Mouse (Mus musculus) CD8-positive naive resting alpha-beta T cell, adult 2 months (primary cell): ENCODE results near the gene Plekha6.

ENCODE experiments used
- DNase-seq, 2 experiments: peaks; one replicate each; pipeline ENCODE4 v3.0.0; 2022; ENCODE audit warnings: low read depth in 2 of 2, low spot score in 2 of 2

Gene Plekha6

DNA sequence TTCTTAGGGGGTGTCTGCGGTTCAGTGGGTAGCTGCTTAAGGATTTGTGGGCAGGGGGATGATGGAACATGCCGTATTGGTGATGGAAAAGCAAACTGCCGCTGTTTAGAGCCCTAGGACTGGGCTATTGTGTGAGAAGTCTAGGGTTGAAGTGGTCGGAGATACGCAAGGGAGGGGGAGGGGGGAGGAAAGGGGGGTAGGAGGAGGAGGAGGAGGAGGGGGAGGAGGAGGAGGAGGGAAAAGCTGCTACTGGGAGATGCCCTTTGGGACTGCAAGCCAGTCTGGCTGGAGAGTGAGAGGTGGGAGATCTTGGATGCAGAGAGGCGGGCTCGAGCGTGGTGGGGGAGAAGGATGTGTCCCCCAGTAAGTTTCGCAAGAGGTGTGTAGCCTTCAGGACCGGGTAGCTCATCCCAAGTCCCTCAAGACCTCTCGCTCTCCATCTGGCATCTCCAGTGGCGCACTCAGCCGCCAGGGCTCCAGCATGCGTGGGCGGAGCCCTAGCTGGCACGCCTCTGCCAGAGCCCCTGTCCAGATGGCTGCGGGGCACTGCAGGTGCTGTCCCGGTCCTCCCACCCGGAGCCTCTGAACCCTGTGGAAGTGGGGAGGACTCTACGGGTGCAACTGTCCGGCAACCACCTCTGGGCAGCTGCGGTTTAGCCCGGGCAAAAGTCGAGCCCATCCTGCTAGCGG is 18.2 kb downstream of the Plekha6 start:
- DNase-seq, result no peak

DNA sequence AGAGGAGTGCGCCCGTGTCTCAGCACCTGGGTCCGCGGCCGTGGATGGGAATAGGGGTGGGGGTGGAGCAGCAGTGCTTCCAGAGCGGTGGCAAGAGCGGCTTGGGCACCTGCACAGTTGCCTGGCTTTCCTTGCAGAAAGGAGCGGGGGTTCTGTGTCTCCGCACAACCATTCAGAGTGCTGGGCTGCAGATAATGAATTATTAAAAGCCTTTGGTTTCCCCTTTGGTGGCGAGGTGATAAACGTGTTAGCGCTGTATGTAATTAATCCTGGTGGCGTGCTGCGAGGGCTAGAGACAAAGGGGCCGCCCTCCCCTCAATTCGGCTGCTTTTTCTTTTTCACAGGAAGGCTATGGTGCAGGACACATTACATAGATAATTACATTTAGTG is 18.7 kb downstream of the Plekha6 start:
- DNase-seq, result no peak

DNA sequence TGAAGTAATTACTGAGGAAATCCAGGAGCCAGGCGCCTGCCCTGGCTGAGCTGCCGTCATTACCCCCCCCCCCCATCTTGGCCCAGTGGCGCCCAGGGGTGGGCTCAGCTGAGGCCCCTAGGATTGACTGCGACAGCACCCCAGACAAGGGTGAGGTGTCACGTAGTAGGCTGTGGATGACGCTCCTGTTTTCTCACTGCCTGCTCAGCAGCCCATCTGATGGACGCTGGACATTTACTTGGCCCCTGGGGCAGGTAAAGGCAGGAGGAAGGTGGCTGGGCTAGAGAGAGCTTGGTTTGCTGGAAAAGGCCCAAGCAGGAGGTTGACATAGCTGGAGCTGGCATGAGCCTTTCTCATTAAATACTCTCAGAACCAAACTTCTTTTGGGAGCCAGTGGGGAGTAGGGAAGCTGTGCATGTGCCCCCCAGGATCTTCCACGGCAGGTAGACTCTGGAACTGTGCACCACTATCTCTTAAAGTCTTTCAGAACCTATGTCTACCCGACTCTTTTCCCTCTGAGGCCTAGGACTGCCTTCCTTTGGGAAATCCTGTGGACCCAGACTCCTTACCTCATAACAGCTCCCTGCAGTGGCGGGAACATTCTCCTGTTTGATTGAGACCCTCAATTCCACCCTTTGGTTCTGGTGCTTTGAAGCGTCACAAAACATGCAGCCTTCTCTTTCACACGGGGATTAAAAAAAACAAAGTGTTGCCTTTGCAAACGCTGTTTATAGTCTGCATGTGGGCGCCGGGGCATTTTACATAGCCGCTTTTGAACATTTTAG is 19.3 kb downstream of the Plekha6 start:
- DNase-seq, result no peak

DNA sequence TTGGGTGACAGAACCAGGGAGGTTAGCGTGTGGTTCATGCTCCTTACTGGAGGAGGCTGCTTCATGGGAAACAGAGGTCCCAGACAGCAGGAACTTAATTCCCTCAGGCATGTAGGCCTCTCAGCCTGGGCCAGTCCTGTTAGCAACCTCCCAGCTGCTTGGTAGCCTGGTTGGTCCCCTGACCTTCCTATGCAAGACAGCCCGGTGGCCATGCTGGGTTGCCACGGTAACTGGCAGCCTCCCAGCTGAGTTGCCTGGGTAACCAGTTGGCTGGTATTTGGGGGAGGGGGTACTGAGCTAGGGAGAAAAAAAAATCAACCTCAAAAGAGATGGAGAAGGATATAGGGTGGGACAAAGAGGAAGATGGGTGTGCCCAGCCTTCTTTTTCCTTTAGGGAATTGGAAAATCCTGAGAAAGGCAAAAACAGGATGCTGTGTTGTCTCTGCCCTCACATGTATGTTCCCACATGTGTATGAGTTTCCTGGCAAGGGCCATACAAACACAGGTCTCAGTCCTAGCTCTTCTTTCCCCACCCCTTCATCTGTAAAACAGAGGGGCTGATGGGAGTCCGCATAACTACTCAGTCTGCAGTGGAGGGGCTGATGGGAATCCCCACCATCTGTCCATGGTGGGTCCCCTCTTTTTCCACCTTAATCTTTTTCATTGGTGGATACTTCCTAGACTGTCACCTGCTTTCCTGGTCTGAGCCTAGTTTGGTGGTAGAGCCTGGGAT is 24.1 kb downstream of the Plekha6 start:
- DNase-seq, result no peak

DNA sequence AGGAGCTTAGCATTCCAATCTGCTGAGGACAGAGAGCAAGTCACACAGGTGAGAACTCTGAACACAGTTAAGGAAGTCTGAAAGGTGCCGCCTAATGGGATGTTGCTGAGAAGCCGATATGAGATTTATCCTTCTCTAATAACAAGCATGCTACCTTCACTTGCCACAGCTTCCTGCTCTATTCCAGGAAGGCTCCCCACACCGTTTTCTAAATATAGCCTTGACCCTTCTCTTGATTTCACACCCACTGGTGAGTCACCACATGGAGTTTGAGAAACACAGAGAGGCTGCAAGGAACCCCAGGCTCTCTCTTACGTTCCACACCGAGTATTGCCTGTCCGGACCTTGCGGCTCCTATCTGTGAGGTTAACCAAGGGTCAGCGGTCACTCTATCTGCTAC is 24.7 kb downstream of the Plekha6 start:
- no peak for DNase-seq

DNA sequence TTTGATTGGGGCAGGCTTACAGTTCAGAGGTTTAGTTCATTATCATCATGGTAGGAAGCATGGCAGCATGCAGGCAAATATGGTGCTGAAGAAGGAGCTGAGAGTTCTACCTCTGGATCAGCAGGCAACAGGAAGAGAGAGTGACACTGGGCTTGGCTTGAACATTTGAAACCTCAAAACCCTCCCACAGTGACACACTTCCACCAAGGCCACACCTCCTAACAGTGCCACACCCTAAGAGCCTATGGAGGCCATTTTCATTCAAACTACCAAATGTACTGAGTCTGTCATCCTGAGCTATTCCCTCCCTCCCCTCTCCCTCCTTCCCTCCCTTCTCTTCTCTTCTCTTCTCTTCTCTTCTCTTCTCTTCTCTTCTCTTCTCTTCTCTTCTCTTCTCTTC is 25.5 kb downstream of the Plekha6 start:
- no peak for DNase-seq

DNA sequence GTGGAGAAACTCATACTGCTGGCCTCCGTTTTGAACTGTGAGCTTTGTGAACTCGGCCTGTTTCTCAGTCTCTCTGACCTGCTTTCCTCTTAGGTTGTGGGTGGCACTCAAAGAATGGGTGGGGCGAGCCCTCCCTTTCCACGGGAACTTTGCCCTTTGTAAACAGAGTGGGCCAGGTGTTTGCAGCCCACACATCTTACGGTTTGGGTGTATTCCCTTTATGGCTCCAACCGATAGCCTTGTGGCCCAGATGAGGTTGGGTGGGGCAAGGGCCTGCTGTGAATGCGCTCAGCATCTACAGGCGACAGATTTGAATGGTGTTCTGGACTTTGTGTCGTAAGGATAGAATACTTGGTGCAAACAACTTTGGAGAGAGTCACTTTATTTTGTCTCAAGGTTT is 26.5 kb downstream of the Plekha6 start:
- no peak for DNase-seq

DNA sequence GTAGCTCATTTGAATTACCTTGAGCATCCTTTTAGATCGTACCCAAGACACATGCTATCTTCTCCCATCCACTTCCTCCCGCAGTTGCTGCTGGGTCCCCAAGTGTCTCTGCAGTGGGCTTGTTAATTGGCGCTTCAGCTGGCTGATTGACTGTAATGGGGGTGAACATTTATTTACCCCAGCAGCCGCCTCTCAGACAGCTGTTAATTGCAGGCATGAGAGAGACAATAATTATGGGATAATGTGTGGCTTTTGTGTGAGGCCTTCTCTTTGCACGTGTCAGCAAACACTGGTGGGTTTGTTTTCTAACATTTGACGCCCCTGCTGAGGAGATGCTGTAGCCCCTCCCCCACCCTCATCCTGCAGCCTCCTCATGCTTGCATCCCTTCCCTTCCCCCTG is 32.2 kb downstream of the Plekha6 start:
- no peak for DNase-seq

DNA sequence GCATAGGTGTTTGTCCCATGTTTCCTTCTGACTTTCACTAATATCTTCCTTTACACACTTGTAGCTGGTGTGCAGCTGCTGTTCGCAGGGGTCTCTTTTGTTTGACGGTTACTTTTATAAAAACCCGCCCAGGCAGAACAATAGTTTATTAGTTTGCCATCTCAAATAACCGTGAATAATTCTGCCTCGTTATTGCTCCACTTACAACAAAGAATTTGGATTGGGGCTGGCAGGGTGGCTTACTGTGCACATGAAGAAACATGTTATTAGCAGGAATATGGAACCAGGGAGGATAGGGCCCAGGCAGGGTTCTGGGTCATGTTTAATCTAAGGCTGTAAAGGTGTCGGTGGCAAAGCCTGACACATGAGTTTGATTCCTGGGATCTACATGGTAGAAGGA is 33.3 kb downstream of the Plekha6 start:
- no peak for DNase-seq

DNA sequence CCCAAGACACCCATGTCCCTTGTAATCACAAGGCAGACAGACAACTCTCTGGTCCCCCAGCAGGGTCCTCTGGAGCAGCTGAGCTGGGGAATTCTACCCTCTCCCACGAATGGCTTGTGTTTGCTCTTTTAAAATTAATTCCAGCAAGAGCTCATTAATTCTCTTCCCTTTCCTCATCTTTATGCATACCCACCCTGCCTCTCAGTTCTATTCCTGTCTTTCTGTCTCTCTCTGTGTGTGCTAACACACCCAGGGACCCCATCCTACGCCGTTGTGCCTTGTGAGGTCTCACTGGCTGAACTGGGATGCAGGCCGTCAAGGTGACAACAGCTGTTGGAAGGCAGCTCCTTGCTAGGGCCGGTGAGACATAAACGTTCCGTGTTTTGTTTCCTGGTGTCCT is 35.7 kb downstream of the Plekha6 start:
- DNase-seq, result no peak

DNA sequence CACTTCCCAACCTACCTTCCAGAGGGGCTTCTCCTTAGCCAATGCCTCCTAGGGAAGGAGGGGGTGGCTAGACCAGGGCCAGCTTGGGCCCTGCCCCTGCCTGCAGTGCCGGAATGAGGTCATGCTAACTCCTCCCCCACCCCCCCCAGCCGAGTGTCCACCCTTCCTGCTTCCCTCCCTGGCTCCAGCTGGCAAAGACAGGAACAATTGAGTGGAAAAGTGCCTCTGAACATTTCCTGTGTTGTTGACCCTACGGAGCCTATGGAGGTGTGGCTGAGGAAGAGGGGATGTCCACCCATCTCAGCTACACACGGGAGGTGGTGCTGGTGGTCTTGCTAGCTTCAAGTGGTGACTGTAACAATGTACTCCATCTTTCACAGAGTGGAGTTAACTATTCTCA is 37.5 kb downstream of the Plekha6 start:
- no peak for DNase-seq

DNA sequence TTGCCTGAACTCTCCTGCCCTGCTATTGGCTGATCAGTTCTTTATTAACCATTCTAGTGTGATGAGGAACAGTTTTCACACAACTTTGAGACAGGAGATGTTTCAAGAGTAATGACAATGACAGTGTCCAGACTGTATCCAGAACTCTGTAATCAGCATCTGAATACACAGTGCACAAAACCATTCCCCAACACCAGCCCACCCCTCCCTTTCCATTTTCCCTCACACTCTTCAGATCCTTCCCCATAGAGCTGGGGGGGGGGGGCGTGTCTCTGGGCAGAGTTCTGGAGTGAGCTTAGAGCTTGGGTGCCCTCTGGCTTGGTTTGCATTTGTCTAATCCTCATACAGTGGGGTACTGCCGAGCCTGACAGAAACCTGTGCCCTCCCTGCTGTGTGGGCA is 39.7 kb downstream of the Plekha6 start:
- no peak for DNase-seq

DNA sequence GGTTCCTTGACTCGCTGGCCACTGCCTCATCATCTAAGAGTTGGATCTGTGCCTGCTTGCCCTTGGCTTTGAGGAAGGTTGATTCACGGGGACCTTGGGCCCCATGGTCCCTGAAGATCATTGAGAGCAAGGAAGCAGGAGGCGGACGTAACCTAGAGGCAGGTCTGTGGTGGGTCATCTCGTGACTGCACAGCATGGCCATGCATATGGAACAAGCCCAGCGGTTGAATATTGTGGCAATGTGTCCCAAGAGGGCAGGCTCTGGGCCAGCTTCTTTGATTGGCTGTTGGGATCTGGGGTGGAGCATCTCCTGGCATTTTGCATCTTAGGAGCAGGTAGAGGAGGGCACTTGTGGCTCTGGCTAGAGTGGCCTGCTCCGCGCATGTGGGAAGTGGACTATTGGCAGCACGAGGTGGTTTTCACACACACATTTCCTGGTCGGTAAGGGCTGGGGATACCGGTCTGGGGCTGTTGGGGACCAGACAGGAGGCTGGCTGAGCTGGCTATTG is 40.4 kb downstream of the Plekha6 start:
- DNase-seq, result no peak

DNA sequence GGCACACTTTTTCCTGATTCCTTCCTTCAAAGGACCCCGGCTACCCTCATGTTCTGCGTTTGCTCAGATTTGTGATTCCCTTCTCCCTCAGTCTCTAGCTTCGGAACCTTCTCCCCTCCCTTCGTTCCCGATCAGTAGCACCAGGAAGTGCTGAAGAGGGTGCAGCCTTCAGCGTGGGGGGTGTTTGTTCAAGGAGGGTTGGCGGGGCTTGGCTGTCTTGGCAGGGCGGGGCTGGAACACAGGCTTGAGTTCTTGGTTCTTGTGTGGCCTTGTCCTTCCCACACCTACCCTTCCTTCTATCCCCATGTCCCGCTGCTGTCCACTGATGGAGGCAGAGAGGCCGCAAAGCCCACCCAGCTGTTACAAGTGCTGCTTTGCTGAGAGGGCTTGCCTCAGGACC is 41.0 kb downstream of the Plekha6 start:
- no peak for DNase-seq

DNA sequence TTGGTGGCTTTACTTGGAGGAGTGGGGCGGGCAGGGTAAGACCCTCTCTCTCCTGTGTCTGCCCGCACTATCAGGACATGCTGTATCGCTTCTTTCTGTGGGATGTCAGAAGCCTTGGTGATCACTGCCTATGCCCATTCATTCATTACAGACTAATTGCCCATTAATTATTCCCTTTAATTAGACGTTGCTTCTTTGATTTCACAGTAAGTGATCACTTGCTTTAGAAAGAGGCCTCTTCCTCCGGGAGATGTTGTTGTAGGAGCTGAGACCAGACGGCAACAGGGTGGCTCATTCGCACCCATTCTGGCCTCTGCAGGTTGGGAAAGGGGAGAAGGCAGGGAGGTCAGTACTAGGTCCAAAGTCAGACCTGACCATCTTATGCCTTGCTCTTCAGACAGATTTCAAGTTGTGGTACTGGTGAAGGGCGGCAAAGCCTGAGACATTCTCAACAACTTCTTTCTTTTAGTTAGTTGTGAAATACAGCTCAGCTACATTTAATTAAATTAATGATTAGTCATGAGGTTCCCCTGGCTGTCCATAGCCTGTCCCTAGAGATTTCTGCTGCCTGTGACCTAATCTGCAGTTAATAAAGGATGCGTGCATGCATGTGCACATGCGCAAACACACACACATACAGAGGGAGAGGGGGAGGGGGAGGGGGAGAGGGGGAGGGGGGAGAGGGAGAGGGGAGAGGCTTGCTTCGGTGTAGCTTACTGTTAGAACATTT is 44.2 kb downstream of the Plekha6 start:
- no peak for DNase-seq

DNA sequence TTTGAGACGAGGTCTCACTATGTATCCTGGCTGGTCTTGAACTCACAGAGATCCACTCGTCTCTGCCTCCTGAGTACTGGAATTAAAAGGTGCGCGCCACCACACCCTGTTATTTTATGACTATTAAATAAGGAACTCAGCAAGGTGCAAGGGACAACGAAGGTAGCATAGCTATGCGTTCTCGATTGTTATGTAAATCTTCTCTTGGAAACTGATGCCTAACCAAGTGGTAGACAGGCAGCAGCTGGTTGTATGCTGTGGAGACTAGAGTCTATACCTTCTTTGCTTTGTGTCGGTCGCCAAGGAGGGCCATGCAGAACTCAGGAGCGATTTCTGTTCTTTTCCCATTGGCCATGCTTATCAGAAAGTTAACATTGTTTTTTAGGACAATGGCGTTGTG is 45.0 kb downstream of the Plekha6 start:
- DNase-seq, result no peak

DNA sequence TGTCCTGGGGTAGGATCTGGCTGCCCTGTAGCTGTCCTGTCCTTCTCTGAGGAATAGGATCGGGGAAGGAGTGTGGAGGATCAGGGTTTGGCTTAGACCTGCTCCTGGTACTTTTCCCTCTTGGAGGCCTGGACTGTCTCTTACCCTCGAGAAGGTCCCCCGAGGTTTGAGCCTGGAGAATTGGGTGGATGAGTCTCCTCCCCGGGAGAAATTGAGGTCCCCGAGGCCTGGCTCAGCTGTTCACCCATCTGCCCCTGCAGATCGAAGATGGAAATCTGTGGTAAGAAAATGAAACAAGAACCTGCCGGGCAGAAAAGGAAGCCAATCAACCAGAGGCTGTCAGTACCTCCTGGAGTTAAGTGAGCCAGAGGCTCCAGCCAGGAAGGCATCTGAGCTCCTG is 45.5 kb downstream of the Plekha6 start:
- DNase-seq, result no peak

DNA sequence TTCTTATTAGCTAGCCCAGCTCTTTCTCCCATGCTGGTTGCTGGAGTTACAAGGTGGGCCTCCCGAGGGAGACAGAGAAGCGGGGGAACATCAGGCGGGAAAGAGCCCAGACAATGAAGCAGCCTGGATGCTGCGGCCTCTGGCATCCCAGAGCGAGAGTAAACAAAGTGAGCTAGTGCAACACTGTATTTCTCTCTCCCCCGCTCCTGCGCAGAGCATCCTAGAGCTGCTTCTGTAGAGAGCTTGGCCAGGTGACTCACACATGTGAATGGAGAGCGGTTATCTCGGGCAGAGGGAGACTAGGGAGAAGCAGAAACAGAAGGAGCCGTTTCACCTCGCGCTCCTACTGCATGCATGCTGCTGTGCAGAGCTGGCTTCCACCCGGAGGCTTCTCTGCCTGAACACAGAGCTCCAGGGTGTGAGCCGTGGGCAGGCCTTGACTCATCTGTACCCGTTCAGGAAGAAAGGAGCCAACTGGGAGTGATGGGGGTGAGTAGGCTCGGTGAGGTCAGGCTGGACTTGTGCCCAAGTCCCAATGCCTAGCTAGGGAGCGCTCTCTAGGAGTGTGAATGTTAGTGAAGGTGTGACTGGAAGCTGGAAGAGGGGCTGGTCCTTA is 46.0 kb downstream of the Plekha6 start:
- no peak for DNase-seq

DNA sequence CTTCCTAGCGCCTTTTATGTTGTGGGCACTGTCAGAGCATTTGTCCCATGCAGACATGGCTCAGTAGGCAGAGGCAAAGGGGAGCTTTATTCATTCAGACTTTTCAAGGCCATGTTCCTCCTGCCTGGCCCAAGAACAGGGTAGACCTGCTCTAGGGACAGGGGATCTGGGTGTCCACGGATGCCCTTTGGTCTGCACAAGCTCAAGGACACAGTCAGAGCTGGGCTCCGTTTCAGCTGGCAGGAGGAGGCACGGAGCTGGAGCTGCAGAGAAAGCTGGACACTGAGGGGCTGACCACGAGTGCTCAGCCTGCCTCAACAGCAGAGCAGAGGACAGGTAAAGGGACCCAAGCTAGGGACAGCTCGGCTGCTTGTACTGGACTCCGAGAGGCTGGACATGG is 46.8 kb downstream of the Plekha6 start:
- no peak for DNase-seq

DNA sequence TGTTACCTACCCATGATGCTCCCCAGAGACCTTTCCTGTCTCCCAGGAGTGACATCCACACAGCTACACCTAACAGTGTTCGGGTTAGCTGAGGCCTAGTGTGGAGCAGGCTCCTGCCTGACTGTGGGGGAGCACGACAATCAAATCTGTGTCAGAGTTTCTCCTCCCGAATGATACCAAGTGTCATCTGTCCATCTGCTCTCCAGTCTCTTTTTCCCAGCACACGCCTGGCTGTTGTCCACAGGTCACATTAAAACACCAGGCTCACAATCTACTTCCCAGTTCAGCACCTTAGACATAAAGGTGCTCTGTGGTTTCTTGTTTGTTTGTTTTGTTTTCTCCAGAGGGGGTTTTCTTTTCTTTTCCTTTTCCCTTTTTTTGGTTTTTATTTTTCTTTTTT is 48.3 kb downstream of the Plekha6 start:
- DNase-seq, result no peak

DNA sequence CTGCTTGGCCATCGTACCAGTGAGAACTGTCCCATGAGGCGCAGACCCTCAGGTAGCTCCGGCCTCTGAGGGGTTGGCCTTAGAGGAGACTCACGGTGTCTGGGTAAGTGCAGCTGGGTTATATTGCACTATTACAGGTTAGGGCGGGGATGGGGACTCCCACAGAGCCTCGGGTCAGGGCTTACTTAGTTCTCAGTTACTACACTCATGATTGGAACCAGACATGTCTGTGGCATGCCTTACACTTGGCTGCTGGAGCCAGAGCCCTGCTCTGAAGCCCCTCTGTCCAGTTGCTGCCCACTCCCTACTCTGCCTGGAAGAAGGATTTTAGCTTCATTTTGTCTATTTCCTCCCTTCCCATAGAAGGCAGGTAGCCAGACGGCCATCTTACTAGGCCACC is 49.1 kb downstream of the Plekha6 start:
- DNase-seq, result no peak
